Mouse (Mus musculus): ENCODE results near the gene Ifi44.

The Ifi44 gene

GRCm38 (mm10) chr3:151749737-151750136 is at the start of gene Ifi44:
Ifi44 (minus strand) TSS chr3:151749960.
- in situ Hi-C loops (cut with MboI, MseI) = no loop called here

- in situ Hi-C loops (cut with MboI, MseI) = no loop called here
These were observed 38.9 kb upstream of the Ifi44 start for GRCm38 (mm10) chr3:151788622-151789021.

GRCm38 (mm10) chr3:151775089-151775488 is 25.3 kb upstream of the Ifi44 start:
- in situ Hi-C loops (cut with MboI, MseI) = no loop called here

- in situ Hi-C loops (cut with MboI, MseI) = no loop called here
These were observed 21.3 kb upstream of the Ifi44 start for GRCm38 (mm10) chr3:151771074-151771473.

- in situ Hi-C loops (cut with MboI, MseI) = no loop called here
These were observed 1.2 kb downstream of the Ifi44 start for GRCm38 (mm10) chr3:151748514-151748913.

GRCm38 (mm10) chr3:151746058-151746457 is 3.7 kb downstream of the Ifi44 start:
- in situ Hi-C loops (cut with MboI, MseI) = no loop called here

- in situ Hi-C loops (cut with MboI, MseI) = no loop called here
These were observed 7.5 kb downstream of the Ifi44 start for GRCm38 (mm10) chr3:151742223-151742622.

- in situ Hi-C loops (cut with MboI, MseI) = loop anchor here (10.0 kb wide), 1 partner anchor 359 kb away; no protein-coding TSS in a partner anchor
These were observed 33.5 kb downstream of the Ifi44 start for GRCm38 (mm10) chr3:151716246-151716645.

- in situ Hi-C loops (cut with MboI, MseI) = no loop called here
These were observed 42.4 kb downstream of the Ifi44 start for GRCm38 (mm10) chr3:151707335-151707734.
